Mouse (Mus musculus) cerebellum, adult 9-11 months (tissue): ENCODE data around the gene Slc9a3.

ENCODE experiments used
- DNase-seq: peaks from one replicate; pipeline ENCODE4 v3.0.0; 2022

The Slc9a3 gene

GRCm38 (mm10) chr13:74145983-74146622 is 24.8 kb downstream of the Slc9a3 start:
- DNase-seq, result peak; percentile 70

GRCm38 (mm10) chr13:74147327-74147726 is 26.1 kb downstream of the Slc9a3 start:
- DNase-seq, result no peak

- DNase-seq, result peak; percentile 40
Observed at GRCm38 (mm10) chr13:74166348-74167056, 45.2 kb downstream of the Slc9a3 start.

- DNase-seq, result no peak
Observed at GRCm38 (mm10) chr13:74167057-74167413, 45.8 kb downstream of the Slc9a3 start.

GRCm38 (mm10) chr13:74167492-74167891 is 46.2 kb downstream of the Slc9a3 start:
- DNase-seq, result no peak

GRCm38 (mm10) chr13:74169446-74170164 is 48.3 kb downstream of the Slc9a3 start:
- no peak for DNase-seq

- no peak for DNase-seq
Observed at GRCm38 (mm10) chr13:74172036-74172435, 50.8 kb downstream of the Slc9a3 start.

DNA sequence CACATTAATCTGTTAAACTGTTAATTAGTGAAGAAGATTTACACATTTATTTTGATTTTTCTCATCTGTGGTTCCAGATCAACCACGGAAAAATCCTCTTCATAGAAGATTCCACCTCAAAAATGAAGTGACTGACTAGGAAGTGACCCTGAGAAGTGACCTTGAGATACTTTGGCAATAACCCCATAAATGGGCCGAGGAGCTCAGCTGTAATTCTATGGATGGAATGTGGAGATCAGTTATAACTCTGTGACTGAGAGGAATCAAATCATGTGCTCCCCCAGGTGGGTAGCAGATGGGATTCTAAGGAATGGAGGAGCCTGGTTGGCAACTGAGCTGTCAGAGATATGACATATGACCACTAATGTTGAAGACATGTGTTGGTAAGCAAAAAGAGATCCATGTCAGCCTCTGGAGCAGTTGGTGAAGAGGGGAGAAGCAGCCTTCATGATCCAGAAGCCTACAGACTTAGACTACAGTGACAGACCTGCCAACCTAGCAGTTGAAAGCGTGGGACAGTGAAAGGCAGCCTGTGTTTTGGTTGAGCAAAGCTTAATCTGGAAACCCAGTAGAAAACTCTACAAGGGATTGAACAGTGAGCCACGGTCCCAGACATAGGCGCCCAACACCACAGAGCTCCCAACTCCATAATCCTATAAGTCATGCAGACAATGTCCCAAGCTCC is 61.9 kb downstream of the Slc9a3 start:
- no peak for DNase-seq

- DNase-seq, result no peak
Observed at GRCm38 (mm10) chr13:74192613-74193012, 71.4 kb downstream of the Slc9a3 start.

DNA sequence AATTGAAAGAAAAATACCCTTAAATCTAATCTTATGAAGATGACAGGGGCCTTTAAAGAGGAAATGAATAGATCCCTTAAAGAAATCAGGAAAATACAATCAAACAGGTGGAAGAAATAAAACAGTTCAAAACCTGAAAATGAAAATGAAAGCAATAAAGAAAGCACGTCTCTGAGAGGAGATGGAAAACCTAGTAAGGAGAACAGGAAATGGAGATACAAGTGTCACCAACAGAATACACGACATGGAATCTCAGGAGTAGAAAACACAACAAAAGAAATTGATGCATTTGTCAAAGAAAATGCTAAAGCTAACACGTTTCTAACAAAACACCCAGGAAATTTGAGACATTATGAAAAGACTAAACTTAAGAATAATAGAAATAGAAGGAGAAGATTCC is 75.2 kb downstream of the Slc9a3 start:
- DNase-seq, result no peak

GRCm38 (mm10) chr13:74208317-74208985 is 87.2 kb downstream of the Slc9a3 start, which contains the start of gene Exoc3:
Exoc3 (minus strand) TSS chr13:74208732.
- DNase-seq, result peak; percentile 92

DNA sequence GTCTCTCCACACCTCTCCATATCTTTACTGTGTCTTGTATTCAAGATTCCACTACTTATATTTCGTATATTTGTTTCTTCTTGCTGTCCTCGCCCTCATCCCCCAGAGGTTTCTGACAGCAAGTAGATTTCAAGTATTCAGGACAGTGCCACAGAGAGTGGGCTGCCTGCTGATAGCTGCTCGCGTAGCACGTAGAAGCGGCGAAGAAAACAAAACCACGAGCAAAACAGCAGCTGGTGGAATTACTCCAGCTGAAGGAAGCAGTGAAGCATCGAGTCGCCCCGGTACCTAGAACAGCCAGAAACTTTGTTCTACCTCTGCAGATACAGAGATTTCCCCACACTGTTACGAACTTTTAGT is 87.7 kb downstream of the Slc9a3 start:
- DNase-seq, result no peak

DNA sequence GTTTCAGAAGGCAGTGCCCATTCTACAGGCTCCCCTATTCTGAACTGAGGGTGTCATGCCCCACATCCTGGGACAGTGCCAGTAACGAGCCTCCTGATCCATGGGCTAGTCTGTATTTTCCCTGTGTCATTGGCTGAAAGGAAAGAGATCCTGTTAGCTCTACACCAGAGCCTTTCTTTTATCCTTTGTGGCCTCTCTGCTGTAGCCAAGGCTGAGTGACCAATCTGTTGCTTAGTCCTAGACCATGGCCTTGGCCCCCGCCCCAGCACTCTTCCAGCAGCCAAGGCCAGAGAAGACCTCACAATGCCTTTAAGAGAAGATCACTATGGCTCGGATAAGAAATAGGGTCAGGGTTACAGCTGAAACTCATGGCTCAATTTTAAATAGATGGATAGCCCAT is 97.2 kb downstream of the Slc9a3 start:
- DNase-seq, result no peak
